Mouse (Mus musculus): ENCODE data around the gene Smim4. TPM values are rescaled to one million over a fixed set of nuclear protein-coding genes. Genes with fewer than 3 reads are reported as not detected.

Gene Smim4
- polyA plus RNA-seq, 1 experiment from 2014 or later, result 62.7 TPM

- no peak within 1 kb of the TSS; the same call in 1 of the 2 replicates for H3K27ac ChIP-seq (ENCODE audit: low read length)
- no peak within 1 kb of the TSS for H3K9ac ChIP-seq (replicated peaks; ENCODE audit: low read depth, low read length)
- no peaks in the 10 kb centered on the region for H3K27me3 ChIP-seq (replicated peaks; ENCODE audit: control insufficient read depth, insufficient read depth, low read length)
- H3K4me2 ChIP-seq (ENCODE audit: low read length), result no peak within 1 kb of the TSS
- no peaks in the 10 kb centered on the region for H3K9me3 ChIP-seq (ENCODE audit: control insufficient read depth, low read length)
- ATAC-seq, result no peak
- H3K4me1 ChIP-seq (replicated peaks; ENCODE audit: control insufficient read depth, insufficient read depth, low read length), result peaks cover 9% of the 10 kb centered on the region
- WGBS, result 61% methylated on average over 10 of the region's 10 CpGs
- peaks cover 32% of the 10 kb centered on the region for H3K36me3 ChIP-seq (ENCODE audit: control insufficient read depth, insufficient read depth)
- H3K4me3 ChIP-seq (replicated peaks; ENCODE audit: low read length), result no peak within 1 kb of the TSS
Observed at GRCm38 (mm10) chr14:31168425-31168824, 39.7 kb upstream of the Smim4 start, which contains the start of gene Stab1. TSS of gene Stab1 (minus strand) at chr14:31168641.

GRCm38 (mm10) chr14:31166827-31167226, 38.1 kb upstream of the Smim4 start:
- no peaks in the 10 kb centered on the region for H3K27me3 ChIP-seq (replicated peaks; ENCODE audit: control insufficient read depth, insufficient read depth, low read length)
- H3K9ac ChIP-seq (replicated peaks; ENCODE audit: low read depth, low read length), result no peak overlapping the region
- WGBS, result 45% methylated on average over 9 of the region's 9 CpGs

GRCm38 (mm10) chr14:31165991-31166630, 37.4 kb upstream of the Smim4 start:
- H3K4me3 ChIP-seq (replicated peaks; ENCODE audit: low read length), result no peak overlapping the region
- WGBS, result 73% methylated on average over 10 of the region's 10 CpGs
- no peak overlapping the region for H3K4me2 ChIP-seq (ENCODE audit: low read length)
- peaks cover 11% of the 10 kb centered on the region for H3K36me3 ChIP-seq (ENCODE audit: control insufficient read depth, insufficient read depth)
- no peaks in the 10 kb centered on the region for H3K9me3 ChIP-seq (ENCODE audit: control insufficient read depth, low read length)
- no peak for ATAC-seq
- no peaks in the 10 kb centered on the region for H3K27me3 ChIP-seq (replicated peaks; ENCODE audit: control insufficient read depth, insufficient read depth, low read length)
- H3K9ac ChIP-seq (replicated peaks; ENCODE audit: low read depth, low read length), result no peak overlapping the region
- H3K4me1 ChIP-seq (replicated peaks; ENCODE audit: control insufficient read depth, insufficient read depth, low read length), result peaks cover 9% of the 10 kb centered on the region
- no peak overlapping the region for H3K27ac ChIP-seq (ENCODE audit: low read length)

More at GRCm38 (mm10) chr14:31166827-31167226, 38.1 kb upstream of the Smim4 start:
- Histone ChIP-seq H3K9me3 (ENCODE audit: control insufficient read depth, low read length) (no peaks in the 10 kb centered on the region), H3K4me2 (ENCODE audit: low read length) (no peak overlapping the region), H3K4me1 (replicated peaks; ENCODE audit: control insufficient read depth, insufficient read depth, low read length) (peaks cover 9% of the 10 kb centered on the region), H3K36me3 (ENCODE audit: control insufficient read depth, insufficient read depth) (peaks cover 18% of the 10 kb centered on the region), H3K4me3 (replicated peaks; ENCODE audit: low read length) (no peak overlapping the region), H3K27ac (ENCODE audit: low read length) (no peak overlapping the region)
- ATAC-seq, result no peak

- no peak overlapping the region for H3K27ac ChIP-seq (ENCODE audit: low read length)
- 49% methylated on average over 7 of the region's 7 CpGs for WGBS
Observed at GRCm38 (mm10) chr14:31165458-31165857, 36.7 kb upstream of the Smim4 start.

GRCm38 (mm10) chr14:31165010-31165409, 36.3 kb upstream of the Smim4 start:
- Histone ChIP-seq H3K4me3 (replicated peaks; ENCODE audit: low read length) (no peak overlapping the region), H3K9ac (replicated peaks; ENCODE audit: low read depth, low read length) (no peak overlapping the region), H3K4me2 (ENCODE audit: low read length) (no peak overlapping the region), H3K27ac (ENCODE audit: low read length) (no peak overlapping the region), H3K27me3 (replicated peaks; ENCODE audit: control insufficient read depth, insufficient read depth, low read length) (no peaks in the 10 kb centered on the region), H3K4me1 (replicated peaks; ENCODE audit: control insufficient read depth, insufficient read depth, low read length) (peaks cover 9% of the 10 kb centered on the region), H3K36me3 (ENCODE audit: control insufficient read depth, insufficient read depth) (peaks cover 2% of the 10 kb centered on the region; the same call in 1 of the 2 replicates), H3K9me3 (ENCODE audit: control insufficient read depth, low read length) (no peaks in the 10 kb centered on the region)
- no peak for ATAC-seq
- 64% methylated on average over 2 of the region's 2 CpGs for WGBS

More at GRCm38 (mm10) chr14:31165458-31165857, 36.7 kb upstream of the Smim4 start:
- no peaks in the 10 kb centered on the region for H3K27me3 ChIP-seq (replicated peaks; ENCODE audit: control insufficient read depth, insufficient read depth, low read length)
- H3K4me2 ChIP-seq (ENCODE audit: low read length), result no peak overlapping the region
- peaks cover 9% of the 10 kb centered on the region for H3K4me1 ChIP-seq (replicated peaks; ENCODE audit: control insufficient read depth, insufficient read depth, low read length)
- H3K4me3 ChIP-seq (replicated peaks; ENCODE audit: low read length), result no peak overlapping the region
- H3K36me3 ChIP-seq (ENCODE audit: control insufficient read depth, insufficient read depth), result peaks cover 4% of the 10 kb centered on the region
- H3K9me3 ChIP-seq (ENCODE audit: control insufficient read depth, low read length), result no peaks in the 10 kb centered on the region
- ATAC-seq, result no peak
- no peak overlapping the region for H3K9ac ChIP-seq (replicated peaks; ENCODE audit: low read depth, low read length)

GRCm38 (mm10) chr14:31164067-31164466, 35.3 kb upstream of the Smim4 start:
- Histone ChIP-seq H3K27ac (ENCODE audit: low read length) (no peak overlapping the region), H3K4me3 (replicated peaks; ENCODE audit: low read length) (no peak overlapping the region), H3K4me1 (replicated peaks; ENCODE audit: control insufficient read depth, insufficient read depth, low read length) (peaks cover 9% of the 10 kb centered on the region), H3K4me2 (ENCODE audit: low read length) (no peak overlapping the region), H3K27me3 (replicated peaks; ENCODE audit: control insufficient read depth, insufficient read depth, low read length) (no peaks in the 10 kb centered on the region), H3K36me3 (ENCODE audit: control insufficient read depth, insufficient read depth) (no peaks in the 10 kb centered on the region), H3K9ac (replicated peaks; ENCODE audit: low read depth, low read length) (no peak overlapping the region), H3K9me3 (ENCODE audit: control insufficient read depth, low read length) (no peaks in the 10 kb centered on the region)
- WGBS, result 67% methylated on average over 8 of the region's 8 CpGs
- peak; percentile 46; the same call in 1 of the 2 replicates for ATAC-seq

- H3K36me3 ChIP-seq (ENCODE audit: control insufficient read depth, insufficient read depth), result no peaks in the 10 kb centered on the region
- H3K4me3 ChIP-seq (replicated peaks; ENCODE audit: low read length), result no peak overlapping the region
- H3K27ac ChIP-seq (ENCODE audit: low read length), result no peak overlapping the region
- no peak for ATAC-seq
- H3K9me3 ChIP-seq (ENCODE audit: control insufficient read depth, low read length), result no peaks in the 10 kb centered on the region
- H3K4me2 ChIP-seq (ENCODE audit: low read length), result no peak overlapping the region
- H3K27me3 ChIP-seq (replicated peaks; ENCODE audit: control insufficient read depth, insufficient read depth, low read length), result no peaks in the 10 kb centered on the region
- WGBS, result 53% methylated on average over 10 of the region's 10 CpGs
- no peak overlapping the region for H3K9ac ChIP-seq (replicated peaks; ENCODE audit: low read depth, low read length)
- H3K4me1 ChIP-seq (replicated peaks; ENCODE audit: control insufficient read depth, insufficient read depth, low read length), result peaks cover 7% of the 10 kb centered on the region
Observed at GRCm38 (mm10) chr14:31161638-31162037, 32.9 kb upstream of the Smim4 start.

GRCm38 (mm10) chr14:31161191-31161590, 32.4 kb upstream of the Smim4 start:
- Histone ChIP-seq H3K9me3 (ENCODE audit: control insufficient read depth, low read length) (no peaks in the 10 kb centered on the region), H3K36me3 (ENCODE audit: control insufficient read depth, insufficient read depth) (no peaks in the 10 kb centered on the region), H3K4me3 (replicated peaks; ENCODE audit: low read length) (no peak overlapping the region), H3K27ac (ENCODE audit: low read length) (no peak overlapping the region), H3K4me1 (replicated peaks; ENCODE audit: control insufficient read depth, insufficient read depth, low read length) (peaks cover 5% of the 10 kb centered on the region; the same call in 1 of the 2 replicates), H3K4me2 (ENCODE audit: low read length) (no peak overlapping the region), H3K27me3 (replicated peaks; ENCODE audit: control insufficient read depth, insufficient read depth, low read length) (no peaks in the 10 kb centered on the region), H3K9ac (replicated peaks; ENCODE audit: low read depth, low read length) (no peak overlapping the region)
- ATAC-seq, result no peak
- WGBS, result 91% methylated on average over 7 of the region's 7 CpGs

GRCm38 (mm10) chr14:31160196-31161150, 31.7 kb upstream of the Smim4 start:
- no peaks in the 10 kb centered on the region for H3K9me3 ChIP-seq (ENCODE audit: control insufficient read depth, low read length)
- H3K4me3 ChIP-seq (replicated peaks; ENCODE audit: low read length), result no peak overlapping the region
- no peaks in the 10 kb centered on the region for H3K27me3 ChIP-seq (replicated peaks; ENCODE audit: control insufficient read depth, insufficient read depth, low read length)
- H3K36me3 ChIP-seq (ENCODE audit: control insufficient read depth, insufficient read depth), result no peaks in the 10 kb centered on the region
- no peak for ATAC-seq
- H3K4me1 ChIP-seq (replicated peaks; ENCODE audit: control insufficient read depth, insufficient read depth, low read length), result peaks cover 5% of the 10 kb centered on the region; the same call in 1 of the 2 replicates
- no peak overlapping the region for H3K4me2 ChIP-seq (ENCODE audit: low read length)
- no peak overlapping the region for H3K9ac ChIP-seq (replicated peaks; ENCODE audit: low read depth, low read length)
- 83% methylated on average over 27 of the region's 27 CpGs for WGBS
- no peak overlapping the region for H3K27ac ChIP-seq (ENCODE audit: low read length)
